Mouse (Mus musculus) erythroblast, embryonic 14.5 days (primary cell): ENCODE measurements at regions not wholly inside any gene's neighbourhood (a gene's known extent, or its start where the extent isn't known, plus 50 kb on each side); places are given as distances from the start of the nearest gene placed in this dataset.

ENCODE experiments used
- GATA1 ChIP-seq: IDR thresholded peaks from 2 replicates; pipeline ENCODE4 v1.6.1; 2012; ENCODE audit warnings: low read length, inconsistent platforms, mixed read lengths
- TAL1 ChIP-seq: IDR thresholded peaks from 3 replicates; pipeline ENCODE4 v1.6.1; 2012; ENCODE audit warnings: low read length, inconsistent platforms, mixed read lengths

DNA sequence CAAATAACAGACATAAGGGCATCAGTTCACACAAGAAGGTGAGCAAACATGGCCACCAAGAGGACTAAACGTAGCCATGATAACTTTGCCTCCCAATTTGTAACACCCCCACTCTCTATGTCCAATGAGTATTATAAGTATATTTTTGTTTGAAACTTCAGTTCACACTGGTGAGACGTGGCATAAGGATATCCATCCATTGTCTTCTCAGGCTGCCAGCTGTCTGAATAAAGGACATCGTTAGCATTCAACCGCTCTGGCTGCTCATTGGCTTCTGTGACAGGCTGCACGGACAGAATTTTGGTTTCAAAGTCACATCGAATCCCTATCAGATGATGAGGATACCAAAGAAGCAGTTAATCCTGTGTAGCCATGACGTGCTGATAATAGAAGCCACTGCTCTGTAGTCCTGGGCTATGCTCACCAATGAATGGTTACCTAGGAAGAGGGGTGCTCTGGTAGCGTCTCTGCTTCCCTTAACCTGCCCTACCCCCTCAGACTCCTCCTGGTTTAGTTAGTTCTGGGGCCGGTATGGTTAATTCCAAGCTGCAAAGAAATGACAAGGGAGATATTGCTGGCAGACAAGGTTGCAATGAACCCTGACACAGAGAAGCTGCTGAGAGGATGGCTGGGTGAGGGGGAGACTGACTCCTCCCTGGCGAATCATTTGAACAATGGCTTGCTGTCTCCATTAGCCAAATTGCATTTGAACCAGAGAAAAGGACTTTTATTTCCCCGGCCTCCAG is 922.4 kb upstream of the Car8 start:
- TF ChIP-seq TAL1 (no peak), GATA1 (no peak)
